Mouse (Mus musculus) hindbrain, embryonic 16.5 days (tissue): ENCODE measurements around the gene Padi2. TPM values are rescaled to one million over a fixed set of nuclear protein-coding genes. Genes with fewer than 3 reads are reported as not detected.

Source experiments
- ATAC-seq: fragments of 200-750 bp; cut with Nextera tagmentation; 2 replicates; pipeline ENCODE4 v1.8.0; 2017; ENCODE audit warnings: moderate TSS enrichment, moderate library complexity
- H3K27ac ChIP-seq: fragments of 300-500 bp; sonication (generic); 2 replicates; pipeline ENCODE4 v1.5.1; 2014; ENCODE audit warnings: low read depth, mild to moderate bottlenecking, control low read depth, low read length, moderate library complexity
- H3K27me3 ChIP-seq: fragments of 300-500 bp; sonication (generic); replicated peaks from 2 replicates; pipeline ENCODE4 v1.6.1; 2014; ENCODE audit warnings: low read length; ENCODE audit not compliant: control insufficient read depth, insufficient read depth
- H3K36me3 ChIP-seq: fragments of 300-500 bp; sonication (generic); 2 replicates; pipeline ENCODE4 v1.6.1; 2014; ENCODE audit warnings: mild to moderate bottlenecking, low read length, moderate library complexity, mixed read lengths; ENCODE audit not compliant: control insufficient read depth, insufficient read depth
- H3K4me1 ChIP-seq: fragments of 300-500 bp; sonication (generic); 2 replicates; pipeline ENCODE4 v1.6.1; 2014; ENCODE audit warnings: low read depth, low read length; ENCODE audit not compliant: control insufficient read depth, insufficient read depth
- H3K4me2 ChIP-seq: fragments of 300-500 bp; sonication (generic); 2 replicates; pipeline ENCODE4 v1.6.1; 2014; ENCODE audit warnings: mild to moderate bottlenecking, low read length, control low read depth, moderate library complexity
- H3K4me3 ChIP-seq: fragments of 300-500 bp; sonication (generic); 2 replicates; pipeline ENCODE4 v1.5.1; 2014; ENCODE audit warnings: mild to moderate bottlenecking, low read length, control low read depth, moderate library complexity
- H3K9ac ChIP-seq: fragments of 300-500 bp; sonication (generic); 2 replicates; pipeline ENCODE4 v1.6.1; 2014; ENCODE audit warnings: low read depth, mild to moderate bottlenecking, control low read depth, low read length, moderate library complexity
- H3K9me3 ChIP-seq: fragments of 300-500 bp; sonication (generic); 2 replicates; pipeline ENCODE4 v1.6.1; 2014; ENCODE audit warnings: mild to moderate bottlenecking, low read length, moderate library complexity; ENCODE audit not compliant: control insufficient read depth
- WGBS: fragments of 180-500 bp; shearing (Covaris S2); extraction: QIAGEN DNeasy Blood & Tissue Kit; methylation state at CpG from one replicate; pipeline ENCODE4 v1.1.7; 2014; 5-methylcytosine and 5-hydroxymethylcytosine counted together
- polyA plus RNA-seq: library from polyadenylated mRNA; unstranded; fragments of >200 nt; fragmentation: Nextera tagmentation; extraction: Ambion mirVana; gene quantifications from 2 replicates; pipeline ENCODE4 v1.2.1, GENCODE M21; 2015

Padi2 gene
- polyA plus RNA-seq, 1 experiment from 2014 or later = 2.4 TPM

GRCm38 (mm10) chr4:140984544-140984943 is 78.4 kb downstream of the Padi2 start:
- 83% methylated on average over 6 of the region's 6 CpGs for WGBS
- no peak overlapping the region for H3K27ac ChIP-seq

GRCm38 (mm10) chr4:140986024-140986710 is 80.0 kb downstream of the Padi2 start:
- H3K4me1 ChIP-seq = peaks cover 30% of the 10 kb centered on the region

More at GRCm38 (mm10) chr4:140984544-140984943, 78.4 kb downstream of the Padi2 start:
- Histone ChIP-seq H3K9me3 (no peaks in the 10 kb centered on the region), H3K9ac (no peak overlapping the region), H3K27me3 (no peaks in the 10 kb centered on the region), H3K4me1 (peaks cover 25% of the 10 kb centered on the region), H3K4me3 (no peak overlapping the region), H3K4me2 (no peak overlapping the region), H3K36me3 (peaks cover 3% of the 10 kb centered on the region; the same call in 1 of the 2 replicates)
- ATAC-seq = no peak

GRCm38 (mm10) chr4:140986711-140987395 is 80.7 kb downstream of the Padi2 start, which contains the start of gene Atp13a2:
Gene Atp13a2, plus strand, starts transcription at chr4:140986873.
- peak; percentile 89 for ATAC-seq
- H3K27ac ChIP-seq = peak within 1 kb of the TSS; percentile 83
- H3K36me3 ChIP-seq = no peaks in the 10 kb centered on the region
- WGBS = 0% methylated on average over 38 of the region's 58 CpGs
- peak within 1 kb of the TSS; percentile 59 for H3K4me2 ChIP-seq
- H3K9me3 ChIP-seq = no peaks in the 10 kb centered on the region
- no peaks in the 10 kb centered on the region for H3K27me3 ChIP-seq
- peaks cover 30% of the 10 kb centered on the region for H3K4me1 ChIP-seq
- peak within 1 kb of the TSS; percentile 98 for H3K9ac ChIP-seq
- peak within 1 kb of the TSS; percentile 86 for H3K4me3 ChIP-seq

More at GRCm38 (mm10) chr4:140986024-140986710, 80.0 kb downstream of the Padi2 start:
- ATAC-seq = peak; percentile 34
- Histone ChIP-seq H3K4me2 (peak overlapping the region; percentile 59), H3K36me3 (no peaks in the 10 kb centered on the region), H3K9me3 (no peaks in the 10 kb centered on the region), H3K9ac (peak overlapping the region; percentile 98), H3K27me3 (no peaks in the 10 kb centered on the region), H3K4me3 (peak overlapping the region; percentile 86), H3K27ac (peak overlapping the region; percentile 83)
- 20% methylated on average over 15 of the region's 15 CpGs for WGBS

GRCm38 (mm10) chr4:140987476-140987875 is 81.3 kb downstream of the Padi2 start:
- Histone ChIP-seq H3K4me1 (peaks cover 30% of the 10 kb centered on the region), H3K4me3 (peak overlapping the region; percentile 86), H3K9me3 (no peaks in the 10 kb centered on the region), H3K9ac (peak overlapping the region; percentile 98), H3K4me2 (peak overlapping the region; percentile 59), H3K27ac (peak overlapping the region; percentile 83), H3K36me3 (peaks cover 4% of the 10 kb centered on the region), H3K27me3 (no peaks in the 10 kb centered on the region)
- ATAC-seq = 0 out of 2 replicates have a peak, but pooled peaks have one; percentile 6
- WGBS = 20% methylated on average over 7 of the region's 7 CpGs

- H3K9me3 ChIP-seq = no peaks in the 10 kb centered on the region
- H3K4me1 ChIP-seq = peaks cover 27% of the 10 kb centered on the region
- H3K27me3 ChIP-seq = no peaks in the 10 kb centered on the region
- WGBS = 54% methylated on average over 7 of the region's 7 CpGs
- no peak overlapping the region for H3K27ac ChIP-seq
- ATAC-seq = no peak
- H3K9ac ChIP-seq = peak overlapping the region; percentile 29; the same call in 1 of the 2 replicates
- H3K4me3 ChIP-seq = no peak overlapping the region; the same call in 1 of the 2 replicates
- peak overlapping the region; percentile 59 for H3K4me2 ChIP-seq
- peaks cover 10% of the 10 kb centered on the region for H3K36me3 ChIP-seq
Observed at GRCm38 (mm10) chr4:140988706-140989290, 82.7 kb downstream of the Padi2 start.

- Histone ChIP-seq H3K4me2 (no peak overlapping the region; the same call in 1 of the 2 replicates), H3K27me3 (no peaks in the 10 kb centered on the region), H3K9ac (no peak overlapping the region; the same call in 1 of the 2 replicates), H3K4me1 (peaks cover 27% of the 10 kb centered on the region), H3K27ac (no peak overlapping the region), H3K36me3 (peaks cover 16% of the 10 kb centered on the region), H3K4me3 (no peak overlapping the region), H3K9me3 (no peaks in the 10 kb centered on the region)
- ATAC-seq = no peak
- 85% methylated on average over 14 of the region's 14 CpGs for WGBS
Observed at GRCm38 (mm10) chr4:140989447-140989846, 83.3 kb downstream of the Padi2 start.

GRCm38 (mm10) chr4:140992215-140992614 is 86.1 kb downstream of the Padi2 start:
- 79% methylated on average over 20 of the region's 20 CpGs for WGBS
- Histone ChIP-seq H3K4me2 (no peak overlapping the region), H3K9me3 (no peaks in the 10 kb centered on the region), H3K36me3 (peaks cover 44% of the 10 kb centered on the region), H3K27ac (no peak overlapping the region), H3K4me3 (no peak overlapping the region), H3K9ac (no peak overlapping the region), H3K27me3 (no peaks in the 10 kb centered on the region), H3K4me1 (peaks cover 27% of the 10 kb centered on the region)
- ATAC-seq = no peak

GRCm38 (mm10) chr4:140993846-140994245 is 87.7 kb downstream of the Padi2 start:
- H3K9me3 ChIP-seq = no peaks in the 10 kb centered on the region
- WGBS = 88% methylated on average over 8 of the region's 8 CpGs
- no peak overlapping the region for H3K9ac ChIP-seq
- no peaks in the 10 kb centered on the region for H3K27me3 ChIP-seq
- no peak for ATAC-seq
- H3K4me3 ChIP-seq = no peak overlapping the region
- no peak overlapping the region for H3K27ac ChIP-seq
- peaks cover 12% of the 10 kb centered on the region for H3K4me1 ChIP-seq
- H3K4me2 ChIP-seq = no peak overlapping the region
- peaks cover 53% of the 10 kb centered on the region for H3K36me3 ChIP-seq

- H3K4me2 ChIP-seq = no peak overlapping the region
- no peaks in the 10 kb centered on the region for H3K4me1 ChIP-seq
- WGBS = 92% methylated on average over 8 of the region's 8 CpGs
- H3K27me3 ChIP-seq = no peaks in the 10 kb centered on the region
- H3K9ac ChIP-seq = no peak overlapping the region
- no peak overlapping the region for H3K4me3 ChIP-seq
- H3K36me3 ChIP-seq = peaks cover 66% of the 10 kb centered on the region
- no peaks in the 10 kb centered on the region for H3K9me3 ChIP-seq
- H3K27ac ChIP-seq = no peak overlapping the region
- no peak for ATAC-seq
Observed at GRCm38 (mm10) chr4:140995811-140996210, 89.7 kb downstream of the Padi2 start.
